Mouse (Mus musculus) lung, postnatal 10 days (tissue): ENCODE measurements around the gene Tmem51.
"Not testable (repeated sequence)": the region's sequence is repeated elsewhere in the genome, so short reads cannot be mapped to it uniquely, and the experiment has no call there.

Source experiments
- DNase-seq: peaks from one replicate; pipeline ENCODE4 v3.0.0; 2021

Gene Tmem51

DNA sequence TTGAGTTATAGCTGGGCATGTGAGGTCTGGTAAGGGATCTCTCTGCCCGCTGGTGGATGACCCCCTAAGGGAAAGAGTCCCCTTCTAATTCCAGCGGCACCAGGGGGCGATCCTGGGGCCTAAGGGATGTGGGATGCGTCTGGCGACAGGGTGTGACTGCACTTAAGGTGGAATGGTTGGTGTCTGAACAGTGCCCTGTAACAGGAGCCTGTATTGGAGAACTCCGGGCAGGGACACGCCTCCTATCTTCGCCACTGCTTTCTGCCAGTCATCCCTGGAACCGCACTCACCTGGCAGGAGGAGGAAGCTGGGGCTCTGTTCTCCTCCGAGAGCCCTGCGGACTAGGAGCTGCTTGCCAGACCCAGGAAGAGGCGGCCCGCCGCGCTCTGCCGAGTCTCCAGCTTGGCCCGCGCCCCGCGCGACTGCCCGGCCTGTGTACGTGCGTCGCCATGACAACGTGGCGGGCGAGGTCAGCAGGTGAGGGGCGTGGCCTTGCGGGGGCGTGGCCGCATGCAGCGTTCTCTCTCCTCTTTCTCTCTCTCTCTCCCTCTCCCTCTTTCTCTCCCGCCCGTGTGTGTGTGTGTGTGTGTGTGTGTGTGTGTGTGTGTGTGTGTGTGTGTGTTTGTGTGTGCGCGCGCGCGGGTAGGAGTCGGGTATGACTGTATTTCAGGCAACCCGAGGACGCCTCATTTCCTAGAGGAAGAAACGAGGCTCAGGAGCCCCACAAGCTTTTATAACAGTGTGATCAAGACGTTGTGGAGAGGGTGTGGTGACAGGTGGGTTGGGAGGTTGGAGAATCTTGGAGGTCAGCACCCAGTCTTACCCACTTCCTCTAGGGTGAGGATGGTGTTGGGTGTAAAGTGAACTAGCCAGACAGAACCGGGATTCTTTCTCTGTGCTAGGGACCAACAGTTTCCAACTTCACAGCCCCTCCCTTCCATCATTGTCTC, 69.2 kb downstream of the Tmem51 start, which contains the start of gene Fhad1:
Gene Fhad1, minus strand, starts transcription at position 424 of the 950 bp plus-strand sequence.
- DNase-seq = peak; percentile 84

DNA sequence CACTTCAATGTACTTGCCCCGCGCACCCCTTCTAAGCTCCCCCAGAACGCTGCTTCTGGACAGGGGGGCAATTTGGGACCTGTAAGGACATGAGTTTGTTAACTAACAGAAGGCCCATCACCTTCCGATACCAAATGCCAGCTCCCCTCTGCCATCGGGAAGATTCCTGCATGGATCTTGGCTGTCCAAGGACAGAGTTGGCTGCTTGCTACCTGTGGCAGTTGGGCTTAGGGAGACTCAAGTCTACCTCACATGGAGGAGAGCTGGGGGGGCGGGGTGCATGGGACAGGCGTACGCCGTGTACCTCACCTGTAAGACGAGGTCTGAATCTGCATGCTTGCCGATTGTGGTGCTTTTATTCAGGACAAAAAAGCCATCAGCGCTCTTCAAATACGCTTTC, 72.9 kb downstream of the Tmem51 start:
- no peak for DNase-seq

DNA sequence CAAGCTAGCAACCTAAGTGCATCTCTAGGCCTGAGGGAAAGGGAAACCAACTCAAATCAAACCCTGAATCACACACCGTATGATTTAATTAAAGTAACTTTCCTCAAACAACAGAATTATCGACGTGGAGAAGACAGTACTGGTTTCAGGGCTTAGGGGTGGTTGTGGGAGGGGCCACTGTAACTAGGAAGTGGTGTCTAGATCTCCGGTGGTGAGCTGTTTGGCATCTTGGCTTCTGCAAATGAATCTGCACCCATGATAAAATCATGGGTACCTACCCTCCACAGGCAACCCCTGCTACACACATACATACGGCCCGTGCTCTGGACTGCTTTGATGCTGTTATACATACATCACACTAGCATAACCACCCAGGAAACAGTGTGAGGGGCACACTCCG, 73.7 kb downstream of the Tmem51 start:
- no peak for DNase-seq

DNA sequence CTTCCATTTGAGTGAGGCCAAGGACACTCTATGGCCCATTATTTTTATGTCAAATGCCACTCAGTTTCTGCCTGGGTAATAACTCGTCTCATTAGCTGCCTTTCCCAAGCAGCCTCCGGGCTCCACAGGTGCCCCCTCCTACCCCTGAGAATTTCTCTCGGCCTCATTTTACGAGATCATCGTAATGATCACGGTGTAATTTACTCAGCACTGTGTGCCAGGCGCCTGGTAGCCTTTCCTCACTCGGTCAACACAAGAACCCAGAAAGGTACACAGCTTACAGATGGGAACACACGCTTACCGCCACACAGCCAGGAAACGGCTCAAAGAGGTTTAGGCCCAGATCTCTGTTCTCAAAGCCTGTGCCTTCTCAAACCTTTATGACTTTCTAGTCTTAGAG, 75.9 kb downstream of the Tmem51 start:
- no peak for DNase-seq

DNA sequence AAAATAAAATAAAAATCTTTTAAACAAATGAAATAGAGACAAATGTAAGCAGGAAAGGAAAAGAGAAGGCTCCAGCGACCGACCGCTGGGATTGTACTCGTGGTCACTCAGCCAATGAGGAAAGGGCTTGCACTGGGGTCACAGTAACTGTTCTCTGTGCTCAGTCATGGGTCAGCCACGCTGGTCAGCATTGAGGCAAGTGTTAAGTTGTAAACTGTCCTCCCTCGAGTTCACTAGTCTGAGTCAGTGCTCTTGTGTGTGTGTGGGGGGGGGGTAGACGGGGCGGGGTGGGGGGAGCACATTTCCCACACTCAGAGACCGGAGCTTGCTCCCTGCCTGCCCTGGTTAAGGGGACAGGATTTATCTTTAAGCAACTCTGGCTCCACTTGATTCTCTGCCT, 83.5 kb downstream of the Tmem51 start:
- no peak for DNase-seq

DNA sequence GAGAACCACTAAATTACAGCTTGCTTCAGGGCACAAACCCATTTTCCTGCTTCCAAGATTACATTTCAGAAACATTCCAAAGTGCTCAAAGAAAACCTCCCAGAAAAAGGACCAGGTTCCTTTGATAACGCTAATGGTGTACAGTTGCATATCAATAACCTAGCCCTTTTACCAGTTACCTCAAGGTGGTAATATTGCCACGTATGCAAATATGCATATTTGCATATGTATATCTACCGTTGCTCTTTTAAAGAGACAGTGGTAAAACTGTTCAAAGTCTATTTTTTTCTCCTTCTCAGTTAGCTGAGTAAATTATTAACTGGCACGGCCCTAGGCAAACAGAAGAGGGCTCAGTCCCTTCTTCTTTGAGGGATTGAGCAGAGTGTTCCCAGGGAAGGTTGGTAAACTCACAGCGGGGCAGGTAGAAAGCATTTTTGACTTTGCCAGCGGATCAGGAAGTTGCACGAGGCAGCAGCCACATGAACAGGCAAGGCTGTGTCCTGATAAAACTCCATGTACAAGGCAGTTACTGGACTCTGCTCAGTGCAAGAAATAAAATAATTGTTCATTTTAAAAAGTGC, 84.5 kb downstream of the Tmem51 start:
- DNase-seq = no peak

DNA sequence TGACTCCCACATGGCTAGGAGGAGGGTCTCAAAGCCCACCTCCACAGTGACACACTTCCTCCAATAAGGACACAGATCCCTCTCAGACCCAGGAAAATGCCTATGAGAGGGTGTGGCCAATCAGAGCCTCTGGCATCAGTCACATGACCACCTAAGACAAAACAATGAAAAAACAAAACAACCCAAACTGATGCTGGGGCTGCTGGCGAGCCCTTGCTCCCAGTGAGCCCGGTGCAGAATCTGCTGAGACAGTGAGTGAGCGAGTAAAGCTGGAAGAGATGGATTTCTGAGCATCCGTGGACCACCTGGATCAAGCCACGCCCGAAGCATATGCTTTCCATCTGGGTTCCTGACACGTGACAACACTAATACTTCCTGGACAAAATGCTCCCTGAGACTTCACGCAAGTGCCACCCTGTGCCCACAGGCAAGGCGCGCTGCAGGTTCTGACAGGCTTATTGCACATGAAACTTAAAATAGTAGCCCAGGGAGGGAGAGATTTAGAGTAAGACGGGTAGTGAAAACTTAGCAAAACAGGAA, 85.8 kb downstream of the Tmem51 start:
- DNase-seq = no peak

DNA sequence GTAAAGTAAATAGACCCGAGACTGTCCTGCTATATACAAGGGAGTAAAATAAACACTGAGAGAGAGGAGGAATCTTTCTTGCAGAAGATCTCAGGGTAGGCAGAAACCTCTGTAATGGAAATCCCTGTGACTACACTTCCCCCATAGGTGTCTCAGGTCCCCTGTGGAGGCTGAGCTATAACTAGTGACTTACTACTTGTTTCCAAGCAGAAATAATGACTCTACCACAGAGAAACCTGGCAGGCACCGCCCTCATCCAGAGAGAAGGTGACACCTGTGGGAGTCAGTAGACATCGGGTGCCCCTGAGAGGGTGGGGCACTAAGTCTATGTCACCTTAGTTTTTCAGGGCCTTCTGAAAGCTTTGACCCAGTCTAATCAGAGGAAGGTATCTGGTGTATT, 87.2 kb downstream of the Tmem51 start:
- no peak for DNase-seq

DNA sequence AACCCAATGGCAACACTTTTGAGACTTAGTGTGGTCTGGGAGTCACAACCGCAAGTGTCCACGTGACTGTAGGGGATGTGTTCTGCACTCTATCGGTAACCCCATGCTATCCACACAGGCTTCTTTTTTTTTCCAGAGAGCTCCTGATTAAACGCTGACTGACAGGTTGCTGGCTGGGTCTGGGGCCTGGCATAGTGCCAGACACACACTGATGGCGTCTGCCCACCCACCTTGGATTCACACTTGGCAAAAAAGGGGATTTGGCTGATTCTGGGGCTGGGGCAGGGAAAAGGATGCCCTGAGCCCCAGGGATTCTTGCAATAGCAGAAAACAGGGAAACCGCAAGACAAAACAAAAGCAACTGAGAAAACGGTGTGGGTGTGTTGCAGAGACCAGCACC, 88.0 kb downstream of the Tmem51 start:
- DNase-seq = no peak

DNA sequence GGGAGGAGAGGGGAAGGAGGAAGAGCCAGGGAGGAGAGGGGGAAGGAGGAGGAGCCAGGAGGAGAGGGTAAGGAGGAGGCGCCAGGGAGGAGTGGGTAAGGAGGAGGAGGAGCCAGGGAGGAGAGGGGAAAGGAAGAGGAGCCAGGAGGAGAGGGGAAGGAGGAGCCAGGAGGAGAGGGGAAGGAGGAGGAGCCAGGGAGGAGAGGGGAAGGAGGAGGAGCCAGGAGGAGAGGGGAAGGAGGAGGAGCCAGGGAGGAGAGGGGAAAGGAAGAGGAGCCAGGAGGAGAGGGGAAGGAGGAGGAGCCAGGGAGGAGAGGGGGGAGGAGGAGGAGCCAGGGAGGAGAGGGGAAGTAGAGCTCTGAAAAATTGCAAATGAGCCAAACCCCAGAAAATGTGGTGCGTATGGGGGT, 90.0 kb downstream of the Tmem51 start:
- DNase-seq = not testable (repeated sequence)

DNA sequence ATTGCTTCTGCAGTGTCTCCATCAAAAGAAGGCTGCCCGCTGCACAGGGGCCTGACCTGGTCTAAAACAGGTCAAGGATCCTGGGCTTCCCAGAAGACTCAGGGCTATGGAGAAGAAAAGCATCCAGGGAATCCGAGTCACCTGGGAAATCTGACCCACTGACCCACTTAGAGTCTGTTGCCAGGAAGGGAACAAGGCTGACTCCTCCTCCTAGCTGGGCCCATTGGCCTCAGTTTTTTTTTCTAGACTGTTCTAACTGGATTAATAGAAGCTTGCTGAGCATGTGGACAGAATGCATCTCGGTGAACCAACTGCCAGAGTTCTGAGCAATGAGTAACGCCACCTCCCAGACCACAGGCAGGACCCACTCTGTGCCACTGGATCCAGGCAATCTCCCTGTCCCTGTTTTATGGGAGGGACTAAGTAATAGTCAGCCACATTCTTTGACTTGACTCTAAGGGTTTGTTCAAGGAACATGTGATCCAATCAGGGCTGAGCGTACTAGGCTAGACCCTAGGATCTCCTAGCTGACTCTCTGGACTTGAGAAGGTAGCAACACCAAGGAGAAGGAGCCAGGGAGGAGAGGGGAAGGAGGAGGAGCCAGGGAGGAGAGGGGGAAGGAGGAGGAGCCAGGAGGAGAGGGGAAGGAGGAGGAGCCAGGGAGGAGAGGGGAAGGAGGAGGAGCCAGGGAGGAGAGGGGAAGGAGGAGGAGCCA, 90.6 kb downstream of the Tmem51 start:
- DNase-seq = no peak

DNA sequence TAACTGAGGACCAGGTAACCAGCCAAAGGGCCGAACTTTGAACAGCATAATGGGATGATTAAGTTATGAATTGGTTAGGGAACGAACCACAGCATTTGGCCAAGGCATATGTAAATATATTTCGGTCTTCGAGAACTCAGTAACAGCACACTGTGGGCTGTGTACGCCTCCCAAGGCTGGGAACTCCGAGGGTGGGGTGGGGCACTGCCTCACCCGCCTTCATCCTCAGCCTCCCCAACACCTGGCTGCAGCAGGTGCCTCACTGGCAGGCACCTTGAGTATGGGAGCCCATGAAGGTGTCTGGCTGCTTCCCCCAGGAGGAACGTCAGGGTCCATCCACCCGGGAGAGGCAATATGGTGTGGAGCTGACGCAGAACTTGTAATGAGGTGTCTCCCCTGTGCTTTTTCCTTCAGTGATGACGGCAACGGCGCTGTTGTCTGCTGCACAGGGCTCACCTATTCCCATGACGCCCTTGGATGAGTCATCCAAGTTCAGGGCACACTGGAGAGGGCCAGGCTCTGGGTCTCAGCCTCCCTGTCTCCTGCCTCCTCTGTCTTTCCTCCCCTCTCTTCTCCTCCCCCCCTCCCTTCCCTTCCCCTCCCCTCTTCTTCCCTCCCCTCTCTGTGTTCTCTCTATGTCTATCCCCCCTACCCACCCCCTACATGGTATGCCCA, 91.4 kb downstream of the Tmem51 start:
- no peak for DNase-seq

DNA sequence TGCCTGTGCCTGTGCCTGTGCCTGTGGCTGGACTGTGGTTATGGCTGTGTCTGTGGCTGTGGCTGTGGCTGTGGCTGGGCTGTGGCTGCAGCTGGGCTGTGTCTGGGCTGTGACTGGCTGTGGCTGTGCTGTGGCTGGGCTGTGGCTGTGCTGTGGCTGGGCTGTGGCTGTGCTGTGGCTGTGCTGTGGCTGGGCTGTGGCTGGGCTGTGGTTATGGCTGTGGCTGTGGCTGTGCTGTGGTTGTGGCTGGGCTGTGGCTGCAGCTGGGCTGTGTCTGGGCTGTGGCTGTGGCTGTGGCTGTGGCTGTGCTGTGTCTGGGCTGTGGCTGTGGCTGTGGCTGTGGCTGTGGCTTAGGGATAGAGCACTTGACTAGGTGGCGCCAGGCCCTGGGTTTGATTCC, 95.9 kb downstream of the Tmem51 start:
- no peak for DNase-seq

DNA sequence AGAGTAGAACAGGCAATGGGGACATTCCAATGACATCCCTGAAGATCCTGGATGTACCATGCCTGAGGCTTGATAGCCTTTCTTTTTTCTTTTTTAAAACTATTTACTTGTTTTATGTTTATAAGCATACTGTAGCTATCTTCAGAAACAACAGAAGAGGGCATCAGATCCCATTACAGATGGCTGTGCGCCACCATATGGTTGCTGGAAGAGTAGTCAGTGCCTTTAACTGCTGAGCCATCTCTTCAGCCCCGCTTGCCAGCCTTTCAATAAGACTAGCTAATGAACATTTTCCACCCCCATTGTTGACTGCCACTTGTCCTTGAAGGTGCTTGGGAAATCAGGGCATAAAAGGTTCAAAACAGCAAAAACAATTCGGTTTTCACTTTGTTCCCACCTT, 100.4 kb downstream of the Tmem51 start:
- no peak for DNase-seq

DNA sequence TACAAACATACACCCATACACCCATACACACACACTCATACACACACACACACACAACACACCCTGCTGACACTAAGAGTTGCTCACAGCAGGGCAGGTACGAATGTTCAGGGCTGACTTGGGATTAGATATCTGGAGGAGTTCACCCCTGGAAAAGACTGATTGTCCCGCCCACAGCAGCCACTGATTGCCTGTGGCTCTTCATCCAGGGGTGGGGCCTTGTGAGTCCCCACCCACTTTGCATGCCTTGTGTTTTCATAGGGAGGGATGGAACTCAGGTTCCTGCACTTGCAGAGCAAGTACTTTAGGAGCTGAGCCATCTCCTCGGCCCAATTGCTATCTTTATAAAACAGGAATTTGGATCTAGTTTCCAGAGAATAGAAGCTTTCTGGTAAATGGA, 102.6 kb downstream of the Tmem51 start:
- no peak for DNase-seq
